In the genomic region with DNA sequence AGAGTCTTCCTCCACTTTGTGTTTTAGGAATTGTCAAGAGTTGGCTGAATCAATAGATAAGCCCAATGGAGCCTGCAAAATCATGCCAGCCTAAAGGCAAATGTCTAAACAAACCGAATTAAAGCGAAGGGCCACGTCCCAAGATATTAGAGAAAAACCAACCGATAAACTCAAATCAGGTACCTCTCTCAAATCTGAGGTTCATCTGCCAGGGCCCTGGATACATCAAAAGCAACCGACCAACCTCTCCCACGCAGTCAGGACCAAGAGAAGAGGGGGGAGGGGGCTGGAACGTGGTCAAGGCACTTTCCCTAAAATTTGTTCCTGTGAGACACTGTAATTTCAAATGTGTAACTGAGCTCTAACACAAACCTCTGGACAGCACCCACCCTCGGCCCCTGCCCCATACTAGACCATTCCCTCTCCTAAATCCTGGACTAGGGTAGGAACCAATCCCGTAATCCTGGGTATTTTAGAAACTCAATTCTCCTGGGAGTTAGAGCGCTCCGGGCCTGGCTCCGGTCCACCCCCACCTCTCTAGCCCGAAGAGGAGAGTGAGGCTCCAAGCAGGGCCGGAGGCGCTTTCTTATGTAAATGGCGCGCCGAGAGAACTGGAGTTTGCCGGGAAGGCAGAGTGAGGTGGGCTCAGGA, we compare ENCODE assay signal across 7 mouse cellular contexts. TPM values are rescaled to one million over a fixed set of nuclear protein-coding genes. Genes with fewer than 3 reads are reported as not detected.
DNase-seq lines count a peak whose midpoint lies in the region; ATAC-seq and TF ChIP-seq lines count a peak whose summit lies in the region.

No protein-coding gene starts in this region.

- H3K27me3 ChIP-seq in spleen, adult 2 months (ENCODE audit: control insufficient read depth, insufficient read depth, low read length): no peaks in the 10 kb centered on the region
- no peaks in the 10 kb centered on the region for H3K27me3 ChIP-seq in heart, embryonic 12.5 days (replicated peaks)
- H3K27me3 ChIP-seq in liver, embryonic 13.5 days: peaks cover 11% of the 10 kb centered on the region

- peak overlapping the region; percentile 85 for H3K9ac ChIP-seq in heart, embryonic 12.5 days
- H3K9ac ChIP-seq in liver, embryonic 13.5 days: peak overlapping the region; percentile 69

- ATAC-seq in heart, embryonic 12.5 days (ENCODE audit: insufficient number of reproducible peaks, low FRiP score): 0 out of 2 replicates have a peak, but pooled peaks have one; percentile 7
- no peak for ATAC-seq in liver, embryonic 13.5 days (ENCODE audit: low read depth)

- H3K9me3 ChIP-seq in heart, embryonic 12.5 days (replicated peaks): no peaks in the 10 kb centered on the region
- no peaks in the 10 kb centered on the region for H3K9me3 ChIP-seq in liver, embryonic 13.5 days (replicated peaks)

- peak overlapping the region; percentile 89 for H3K4me2 ChIP-seq in heart, embryonic 12.5 days
- peak overlapping the region; percentile 90 for H3K4me2 ChIP-seq in liver, embryonic 13.5 days

- H3K4me3 ChIP-seq in spleen, adult 2 months (ENCODE audit: extremely low read depth, insufficient read depth, insufficient read length): peak overlapping the region; percentile 67
- H3K4me3 ChIP-seq in bone marrow macrophage, adult 2 months (ENCODE audit: insufficient read depth, low read length): peak overlapping the region; percentile 94
- H3K4me3 ChIP-seq in heart, embryonic 12.5 days: peak overlapping the region; percentile 76
- H3K4me3 ChIP-seq in liver, embryonic 13.5 days (replicated peaks): peak overlapping the region; percentile 66

- peaks cover 6% of the 10 kb centered on the region; the same call in 1 of the 2 replicates for H3K4me1 ChIP-seq in spleen, adult 2 months (ENCODE audit: control insufficient read depth, insufficient read depth, insufficient read length)
- peaks cover 40% of the 10 kb centered on the region for H3K4me1 ChIP-seq in bone marrow macrophage, adult 2 months (ENCODE audit: control insufficient read depth, insufficient read depth, low read length)
- H3K4me1 ChIP-seq in heart, embryonic 12.5 days (replicated peaks): peaks cover 37% of the 10 kb centered on the region
- H3K4me1 ChIP-seq in liver, embryonic 13.5 days (replicated peaks): peaks cover 71% of the 10 kb centered on the region

- no peak for TF ChIP-seq CTCF in spleen, adult 2 months (IDR thresholded peaks at IDR 0.05; ENCODE audit: extremely low read depth, insufficient read depth, insufficient read length, insufficient replicate concordance)
- no peak for TF ChIP-seq CTCF in bone marrow macrophage, adult 2 months (IDR thresholded peaks at IDR 0.05; ENCODE audit: low read depth, low read length)

- TF ChIP-seq POLR2A in spleen, adult 2 months (IDR thresholded peaks at IDR 0.05; ENCODE audit: low read depth, low read length): no peak
- TF ChIP-seq POLR2A in bone marrow macrophage, adult 2 months (IDR thresholded peaks at IDR 0.05; ENCODE audit: borderline replicate concordance, low read depth, low read length): no peak

- H3K27ac ChIP-seq in spleen, adult 2 months (ENCODE audit: insufficient read depth, low read length): 0 out of 2 replicates have a peak overlapping the region, but pooled peaks have one; percentile 12
- H3K27ac ChIP-seq in bone marrow macrophage, adult 2 months (ENCODE audit: insufficient read depth, low read depth, low read length): peak overlapping the region; percentile 84
- peak overlapping the region; percentile 94 for H3K27ac ChIP-seq in heart, embryonic 12.5 days (ENCODE audit: poor library complexity, severe bottlenecking)
- H3K27ac ChIP-seq in liver, embryonic 13.5 days: peak overlapping the region; percentile 36; the same call in 1 of the 2 replicates

- H3K36me3 ChIP-seq in spleen, adult 2 months (ENCODE audit: control insufficient read depth, insufficient read depth, low read length): no peaks in the 10 kb centered on the region
- H3K36me3 ChIP-seq in heart, embryonic 12.5 days: no peaks in the 10 kb centered on the region
- H3K36me3 ChIP-seq in liver, embryonic 13.5 days: no peaks in the 10 kb centered on the region

- 8% methylated on average over 19 of the region's 19 CpGs for WGBS in spleen, adult 2 months
- WGBS in heart, embryonic 12.5 days: 0% methylated on average over 19 of the region's 19 CpGs
- under 1% methylated on average over 19 of the region's 19 CpGs for WGBS in liver, embryonic 13.5 days (ENCODE audit: insufficient replicate concordance)

- peak in 1 of 2 experiments; percentile 7 for DNase-seq in spleen, adult 2 months (ENCODE audit: low read depth in 1 of 2, low spot score in 2 of 2)
- DNase-seq in spleen, postnatal 36 days (ENCODE audit: low spot score in 2 of 2): no peak
- no peak for DNase-seq in liver, embryonic 13.5 days
- peak; percentile 55 for DNase-seq in retina, embryonic 14.5 days (ENCODE audit: low spot score)
- no peak for DNase-seq in spleen, adult 12 weeks (ENCODE audit: low spot score)

RNA-seq across cellular contexts. Expression of a gene that starts 1.7 kb away (rescaled TPM):
- 2.6 and 2.7 TPM in 2 replicates for polyA plus RNA-seq in spleen, adult 2 months (2012; rRNA removed)
- polyA plus RNA-seq in bone marrow macrophage, adult 2 months (2012; ENCODE audit: insufficient read depth, insufficient read length, missing spikeins): 21.9 and 24.9 TPM in 2 replicates
- polyA plus RNA-seq in heart, embryonic 12.5 days (2016; fragmentation: Nextera tagmentation; extraction: Ambion mirVana): 35.0 and 35.2 TPM in 2 replicates
- polyA plus RNA-seq in liver, embryonic 13.5 days (2015; fragmentation: Nextera tagmentation; extraction: Ambion mirVana): 6.0 and 6.7 TPM in 2 replicates

Comparison
In these comparisons a context has a peak if more than half of its experiments do, and no peak if none do; other contexts are left out.
1. H3K27ac ChIP-seq: peak in every context shown above with its lines; median percentile 94 in heart, embryonic 12.5 days; 84 in bone marrow macrophage, adult 2 months; 36 in liver, embryonic 13.5 days; 12 in spleen, adult 2 months.